Mouse (Mus musculus) gastrocnemius, postnatal 10 days (tissue): ENCODE measurements around the gene Trp53rkb. TPM values are rescaled to one million over a fixed set of nuclear protein-coding genes. Genes with fewer than 3 reads are reported as not detected.

Experiments
- DNase-seq: peaks from one replicate; pipeline ENCODE4 v3.0.0; 2021; ENCODE audit warnings: mixed read lengths
- total RNA-seq, 2 experiments: library from RNA; stranded (reverse); gene quantifications; 2 replicates each; pipeline ENCODE4 v1.2.3; 2021

Trp53rkb gene
- total RNA-seq, 2 experiments from 2014 or later: 3.4 to 4.1 TPM

DNA sequence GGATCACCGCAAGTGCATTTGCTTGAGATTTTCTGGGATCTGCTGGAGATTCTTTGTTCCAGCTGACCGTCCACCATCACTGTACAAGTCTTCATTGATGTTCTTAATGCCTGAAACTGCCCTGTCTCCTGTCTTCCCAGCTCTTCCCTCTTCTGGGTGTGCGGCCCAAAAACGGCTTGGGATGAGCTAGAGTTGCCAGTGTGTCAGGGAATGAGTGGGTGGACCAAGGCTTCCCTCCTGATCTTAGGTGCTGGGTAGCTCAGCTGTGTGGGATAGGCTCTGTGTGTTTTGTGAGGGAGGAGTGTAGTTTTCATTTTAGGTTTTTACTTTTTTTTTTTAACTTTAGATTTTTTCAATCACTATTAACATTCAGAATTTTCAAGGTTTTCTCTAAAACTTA lies 42.5 kb downstream of the Trp53rkb start:
- no peak for DNase-seq

DNA sequence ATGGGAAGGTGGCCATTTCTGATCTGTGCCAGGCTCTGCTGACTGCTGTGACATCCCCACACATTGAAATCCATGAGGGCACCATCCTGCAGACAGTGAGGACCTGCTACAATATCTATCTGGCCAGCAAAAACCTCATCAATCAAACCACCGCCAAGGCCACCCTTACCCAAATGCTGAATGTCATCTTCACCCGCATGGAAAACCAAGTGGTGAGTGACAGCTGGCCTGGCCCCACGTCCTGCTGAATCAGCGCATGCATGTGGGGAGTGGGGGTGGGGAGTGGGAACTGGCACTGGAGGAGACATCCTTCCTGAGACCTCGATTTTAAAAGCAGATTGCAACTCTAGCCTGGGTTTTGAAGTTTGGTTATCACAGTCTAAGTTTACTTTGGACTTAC lies 43.2 kb downstream of the Trp53rkb start:
- no peak for DNase-seq

- no peak for DNase-seq
These were observed 49.5 kb downstream of the Trp53rkb start for GRCm38 (mm10) chr2:166841813-166842212.

Other genes starting within 250 kb of the Trp53rkb start
- 10 to 100 TPM; 12.9 to 20.3 TPM for gene Prex1, start 78.7 kb upstream of the Trp53rkb start, total RNA-seq
- gene Arfgef2, start 13.1 kb downstream of the Trp53rkb start, total RNA-seq: 10 to 100 TPM; 18.8 to 22.8 TPM
- gene Cse1l, start 113.5 kb downstream of the Trp53rkb start, total RNA-seq: 10 to 100 TPM; 52.2 to 52.4 TPM
- gene Stau1, start 203.8 kb downstream of the Trp53rkb start, total RNA-seq: 10 to 100 TPM; 44.9 to 57.9 TPM
- gene Ddx27, start 222.7 kb downstream of the Trp53rkb start, total RNA-seq: 10 to 100 TPM; 11.9 to 16.9 TPM